Mouse (Mus musculus) CH12.LX (cell line): ENCODE results near the gene Ccdc136. TPM values are rescaled to one million over a fixed set of nuclear protein-coding genes. Genes with fewer than 3 reads are reported as not detected.

ENCODE experiments used
- DNase-seq: peaks from one replicate; pipeline ENCODE4 v3.0.0-alpha.2; 2013; ENCODE audit errors: extremely low read depth
- H3K27ac ChIP-seq: 2 replicates; pipeline ENCODE4 v1.5.1; 2012; ENCODE audit warnings: low read depth, mild to moderate bottlenecking, control low read depth, moderate library complexity; ENCODE audit not compliant: insufficient read depth
- H3K27me3 ChIP-seq: replicated peaks from 2 replicates; pipeline ENCODE3; 2012; ENCODE audit warnings: inconsistent platforms
- H3K36me3 ChIP-seq, 2 experiments: replicated peaks in 1 of 2; 2 replicates each; pipeline versions ENCODE3 to v1.6.1; 2012; ENCODE audit warnings: inconsistent platforms in 1 of 2, low read length in 1 of 2, mild to moderate bottlenecking in 1 of 2, mixed read lengths in 1 of 2, moderate library complexity in 1 of 2; ENCODE audit not compliant: control insufficient read depth in 1 of 2, insufficient read depth in 1 of 2
- H3K4me1 ChIP-seq, 2 experiments: 2 replicates each; pipeline ENCODE4 v1.6.1; 2012; ENCODE audit warnings: inconsistent platforms in 1 of 2, moderate library complexity in 1 of 2; ENCODE audit not compliant: insufficient read depth in 2 of 2, control insufficient read depth in 1 of 2
- H3K4me2 ChIP-seq: 2 replicates; pipeline ENCODE4 v1.6.1; 2012; ENCODE audit warnings: low read depth, mild to moderate bottlenecking, control low read depth; ENCODE audit not compliant: poor library complexity, insufficient read depth, severe bottlenecking
- H3K4me3 ChIP-seq, 3 experiments: fragments of 150-350 bp in 1 of 3; sonication (generic) in 1 of 3; replicated peaks in 1 of 3; 2 replicates each; pipeline versions ENCODE3 to v1.5.1; 2011 to 2012; ENCODE audit warnings: low read depth in 2 of 3, low read length in 2 of 3, mild to moderate bottlenecking in 2 of 3, moderate library complexity in 2 of 3, control low read depth in 1 of 3, improper control_type of control experiment in 1 of 3, inconsistent platforms in 1 of 3, mixed read lengths in 1 of 3; ENCODE audit not compliant: poor library complexity in 1 of 3
- H3K79me2 ChIP-seq: replicated peaks from 2 replicates; pipeline ENCODE4 v1.6.1; 2012; ENCODE audit warnings: mild to moderate bottlenecking, moderate library complexity; ENCODE audit not compliant: control insufficient read depth, poor library complexity, insufficient read depth, severe bottlenecking; ENCODE audit errors: extremely low read depth
- H3K9ac ChIP-seq: 2 replicates; pipeline ENCODE4 v1.6.1; 2012; ENCODE audit warnings: low read depth, mild to moderate bottlenecking, control low read depth, moderate library complexity; ENCODE audit not compliant: insufficient read depth
- H3K9me3 ChIP-seq: replicated peaks from 2 replicates; pipeline ENCODE3; 2012; ENCODE audit warnings: low read length, inconsistent platforms, mixed read lengths
- CTCF ChIP-seq, 2 experiments: IDR thresholded peaks in 1 of 2; conservative IDR thresholded peaks in 1 of 2; 2 replicates each; pipeline ENCODE4 v1.5.1; 2011 to 2012; ENCODE audit warnings: low read depth in 2 of 2, low read length in 2 of 2, improper control_type of control experiment in 1 of 2, inconsistent platforms in 1 of 2, mild to moderate bottlenecking in 1 of 2, moderate library complexity in 1 of 2
- E2F4 ChIP-seq: IDR thresholded peaks from 2 replicates; pipeline ENCODE4 v1.6.1; 2011; ENCODE audit warnings: low read depth, low read length, improper control_type of control experiment; ENCODE audit not compliant: insufficient replicate concordance
- ETS1 ChIP-seq: conservative IDR thresholded peaks from 2 replicates; pipeline ENCODE4 v1.6.1; 2012; ENCODE audit warnings: low read depth, mild to moderate bottlenecking, inconsistent platforms, low read length, improper control_type of control experiment, moderate library complexity
- GABPA ChIP-seq: IDR thresholded peaks from 2 replicates; pipeline ENCODE4 v1.6.1; 2012; ENCODE audit warnings: low read depth, low read length, improper control_type of control experiment, inconsistent platforms; ENCODE audit not compliant: insufficient replicate concordance
- HCFC1 ChIP-seq: IDR thresholded peaks from 2 replicates; pipeline ENCODE4 v1.6.1; 2012; ENCODE audit warnings: low read depth, mild to moderate bottlenecking, inconsistent platforms, low read length, improper control_type of control experiment
- JUN ChIP-seq: IDR thresholded peaks from 2 replicates; pipeline ENCODE4 v1.6.1; 2011; ENCODE audit warnings: low read depth, mild to moderate bottlenecking, low read length, improper control_type of control experiment, moderate library complexity; ENCODE audit not compliant: insufficient read depth
- KAT2A ChIP-seq: IDR thresholded peaks from 2 replicates; pipeline ENCODE4 v1.6.1; 2012; ENCODE audit warnings: low read length, improper control_type of control experiment, inconsistent platforms; ENCODE audit not compliant: insufficient replicate concordance
- MAX ChIP-seq: IDR thresholded peaks from 2 replicates; pipeline ENCODE4 v1.6.1; 2011; ENCODE audit warnings: low read length, improper control_type of control experiment
- MEF2A ChIP-seq: IDR thresholded peaks from 2 replicates; pipeline ENCODE4 v1.6.1; 2014; ENCODE audit warnings: low read depth, mild to moderate bottlenecking, inconsistent platforms, low read length, improper control_type of control experiment, borderline replicate concordance
- MYC ChIP-seq: IDR thresholded peaks from 2 replicates; pipeline ENCODE4 v1.6.1; 2011; ENCODE audit warnings: low read depth, mild to moderate bottlenecking, improper control_type of control experiment, low read length
- NELFE ChIP-seq: IDR thresholded peaks from 2 replicates; pipeline ENCODE4 v1.6.1; 2011; ENCODE audit warnings: low read depth, low read length, improper control_type of control experiment
- PAX5 ChIP-seq: IDR thresholded peaks from 2 replicates; pipeline ENCODE4 v1.6.1; 2012; ENCODE audit warnings: low read length, inconsistent platforms, mixed read lengths
- POLR2A ChIP-seq: IDR thresholded peaks from 2 replicates; pipeline ENCODE4 v1.6.1; 2011; ENCODE audit warnings: low read depth, mild to moderate bottlenecking, improper control_type of control experiment, low read length
- RCOR1 ChIP-seq: conservative IDR thresholded peaks from 2 replicates; pipeline ENCODE4 v1.6.1; 2012; ENCODE audit warnings: low read depth, mild to moderate bottlenecking, inconsistent platforms, low read length, improper control_type of control experiment
- USF2 ChIP-seq: conservative IDR thresholded peaks from 2 replicates; pipeline ENCODE4 v1.6.1; 2011; ENCODE audit warnings: low read depth, low read length, improper control_type of control experiment
- ZNF384 ChIP-seq: IDR thresholded peaks from 2 replicates; pipeline ENCODE4 v1.6.1; 2012; ENCODE audit warnings: low read depth, low read length, improper control_type of control experiment, inconsistent platforms
- dilution Hi-C: fragments of 300-500 bp; cut with MboI; formaldehyde crosslinking; loops from 2 replicates; pipeline ENCODE4 v1.14.3; 2020; ENCODE audit warnings: low sequenced_read_pairs; ENCODE audit not compliant: extremely low pct_unique_long_range_greater_than_20kb, extremely low pct_ligation_motif_present
- in situ Hi-C: fragments of 300-500 bp; cut with MboI; formaldehyde crosslinking; loops from 3 replicates; pipeline ENCODE4 v1.14.3; 2019; ENCODE audit warnings: low sequenced_read_pairs, low pct_ligation_motif_present, low pct_unique_long_range_greater_than_20kb, mixed read lengths
- polyA plus RNA-seq: library from polyadenylated mRNA; unstranded; fragments of >175 nt; gene quantifications from 2 replicates; pipeline ENCODE4 v1.2.1, GENCODE M21; 2012; ENCODE audit warnings: low read depth; ENCODE audit not compliant: insufficient read length
- total RNA-seq, 2 experiments: library from RNA; depleted of rRNA; stranded (reverse); fragments of 300-350 nt in 1 of 2; fragments of >200 nt in 1 of 2; gene quantifications; 2 replicates each; pipeline ENCODE4 v1.2.3; 2012 to 2014

The Ccdc136 gene
- total and polyA plus RNA-seq, 3 experiments = 0.64 to 4.3 (median 2.4) TPM

DNA sequence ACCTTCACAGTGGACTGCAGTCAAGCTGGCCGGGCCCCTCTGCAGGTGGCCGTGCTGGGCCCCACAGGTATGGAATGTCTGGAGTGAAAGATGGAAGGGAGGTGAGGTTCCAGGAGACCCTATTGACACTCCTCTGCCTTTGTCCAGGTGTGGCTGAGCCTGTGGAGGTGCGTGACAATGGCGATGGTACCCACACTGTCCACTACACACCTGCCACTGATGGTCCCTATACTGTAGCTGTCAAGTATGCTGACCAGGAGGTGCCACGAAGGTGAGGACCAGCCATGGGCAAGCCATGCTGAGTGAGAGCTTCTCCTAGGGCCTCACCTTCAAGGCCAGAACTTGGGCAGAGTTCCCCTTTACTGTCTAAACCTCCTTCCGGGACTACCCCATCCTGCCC, 54.6 kb downstream of the Ccdc136 start:
- in situ Hi-C loops (no loop called here), dilution Hi-C loops (no loop called here)
- Histone ChIP-seq H3K27ac (no peak overlapping the region), H3K9ac (no peak overlapping the region), H3K4me3 (no peak overlapping the region), H3K27me3 (peaks cover 7% of the 10 kb centered on the region), H3K4me1 (peaks cover 10 to 11% of the 10 kb centered on the region in 2 experiments), H3K4me2 (no peak overlapping the region), H3K36me3 (peaks cover 9 to 17% of the 10 kb centered on the region in 2 experiments), H3K9me3 (no peaks in the 10 kb centered on the region), H3K79me2 (no peaks in the 10 kb centered on the region)
- TF ChIP-seq MEF2A (no peak), HCFC1 (no peak), JUN (no peak), MYC (no peak), CTCF (conservative IDR thresholded peaks at IDR 0.05 in 1 of 2, IDR thresholded peaks at IDR 0.05 in 1 of 2; ENCODE audit: low read depth in 2 of 2, low read length in 2 of 2) (no peak), POLR2A (no peak), GABPA (no peak), KAT2A (no peak), USF2 (no peak), RCOR1 (no peak), ETS1 (no peak), E2F4 (no peak), MAX (no peak)
- DNase-seq = no peak

DNA sequence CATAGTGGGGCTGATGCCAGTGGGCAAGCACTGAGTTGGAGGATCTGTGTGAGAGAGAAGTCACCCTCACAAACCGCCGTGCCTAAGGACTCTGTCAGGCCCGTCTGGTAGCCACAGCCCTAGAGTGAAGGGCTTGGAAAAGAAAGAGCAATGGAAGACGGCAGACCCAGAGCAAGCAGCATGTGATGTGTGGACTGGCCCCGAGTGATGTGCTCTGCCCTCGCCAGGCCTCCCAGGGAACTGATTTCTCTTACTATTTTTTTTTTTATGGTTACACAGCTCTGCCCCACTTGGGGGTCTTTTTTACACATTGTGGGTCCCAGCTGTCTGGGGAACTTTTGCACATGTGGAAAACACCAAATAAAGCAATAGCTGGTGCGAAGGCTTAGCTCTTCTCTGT, 65.4 kb downstream of the Ccdc136 start:
- TF ChIP-seq ZNF384 (0 out of 2 replicates have a peak, but pooled peaks have one; percentile 9), CTCF (conservative IDR thresholded peaks at IDR 0.05 in 1 of 2, IDR thresholded peaks at IDR 0.05 in 1 of 2; ENCODE audit: low read depth in 2 of 2, low read length in 2 of 2) (0 out of 4 replicates have a peak, but pooled peaks of 1 of the 2 experiments have one; percentile 2), USF2 (no peak), NELFE (no peak)
- Histone ChIP-seq H3K27me3 (no peaks in the 10 kb centered on the region), H3K9ac (no peak overlapping the region), H3K9me3 (no peaks in the 10 kb centered on the region), H3K79me2 (no peaks in the 10 kb centered on the region), H3K36me3 (no peaks in the 10 kb centered on the region), H3K4me3 (no peak overlapping the region), H3K4me2 (no peak overlapping the region), H3K27ac (no peak overlapping the region), H3K4me1 (no peaks in the 10 kb centered on the region; a peak in 1 of 4 replicates)
- no peak for DNase-seq
- in situ Hi-C loops (no loop called here), dilution Hi-C loops (no loop called here)

DNA sequence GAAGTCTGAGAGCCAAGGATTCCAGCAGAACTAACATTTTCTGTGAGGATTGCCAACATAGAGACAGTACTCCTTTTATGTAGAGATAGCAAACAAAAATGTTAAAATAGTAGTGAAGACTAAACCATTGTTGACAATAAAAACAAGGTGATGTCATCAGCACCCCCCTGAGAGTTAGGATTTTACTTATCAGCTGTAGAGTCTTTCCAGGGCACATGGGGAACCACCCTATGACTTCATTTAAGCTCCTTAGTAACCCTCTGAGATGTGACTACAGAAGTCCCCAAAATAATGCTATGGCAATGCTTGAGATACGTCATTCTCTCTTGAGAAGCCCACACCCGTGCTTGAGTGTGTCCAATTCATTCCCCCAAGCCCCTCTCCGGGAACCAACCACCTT, 67.3 kb downstream of the Ccdc136 start:
- dilution Hi-C loops = no loop called here

More for the DNA sequence above, 67.3 kb downstream of the Ccdc136 start:
- TF ChIP-seq PAX5 (no peak), ETS1 (peak; percentile 53; the same call in 1 of the 2 replicates)
- H3K9me3 ChIP-seq = no peaks in the 10 kb centered on the region
- H3K27ac ChIP-seq = no peak overlapping the region
- H3K4me1 ChIP-seq = no peaks in the 10 kb centered on the region; a peak in 1 of 4 replicates
- peaks cover 5% of the 10 kb centered on the region for H3K79me2 ChIP-seq
- no peaks in the 10 kb centered on the region for H3K36me3 ChIP-seq
- no peak overlapping the region for H3K4me3 ChIP-seq
- H3K4me2 ChIP-seq = no peak overlapping the region
- no peaks in the 10 kb centered on the region for H3K27me3 ChIP-seq
- no peak for DNase-seq
- no peak overlapping the region for H3K9ac ChIP-seq
- in situ Hi-C loops = no loop called here
